Mouse (Mus musculus) thymus, adult 18-20 months (tissue): ENCODE data around the gene Adamtsl1.

Source experiments
- DNase-seq, 2 experiments: peaks; one replicate each; pipeline ENCODE4 v3.0.0; 2022; ENCODE audit warnings: mixed read lengths in 2 of 2

Gene Adamtsl1

DNA sequence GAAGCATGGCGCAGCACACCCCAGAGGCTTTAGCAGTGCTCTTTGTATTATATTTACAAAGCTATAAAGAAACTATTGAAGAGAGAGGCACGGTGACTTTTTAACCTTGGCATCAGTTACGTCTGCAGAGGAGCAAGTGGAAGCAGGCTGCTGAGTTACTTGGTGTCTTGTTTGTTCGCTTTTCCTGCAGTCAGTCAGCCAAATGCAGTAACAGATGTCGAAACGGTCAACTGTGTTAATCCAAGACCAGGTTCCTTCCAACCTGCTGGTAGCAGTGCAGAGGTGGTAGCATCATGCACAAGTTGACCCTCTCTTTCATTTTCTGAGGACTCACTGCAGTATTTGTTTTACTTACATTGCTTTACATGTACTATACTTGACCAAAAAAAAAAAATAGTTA is 908.6 kb downstream of the Adamtsl1 start:
- DNase-seq: no peak

DNA sequence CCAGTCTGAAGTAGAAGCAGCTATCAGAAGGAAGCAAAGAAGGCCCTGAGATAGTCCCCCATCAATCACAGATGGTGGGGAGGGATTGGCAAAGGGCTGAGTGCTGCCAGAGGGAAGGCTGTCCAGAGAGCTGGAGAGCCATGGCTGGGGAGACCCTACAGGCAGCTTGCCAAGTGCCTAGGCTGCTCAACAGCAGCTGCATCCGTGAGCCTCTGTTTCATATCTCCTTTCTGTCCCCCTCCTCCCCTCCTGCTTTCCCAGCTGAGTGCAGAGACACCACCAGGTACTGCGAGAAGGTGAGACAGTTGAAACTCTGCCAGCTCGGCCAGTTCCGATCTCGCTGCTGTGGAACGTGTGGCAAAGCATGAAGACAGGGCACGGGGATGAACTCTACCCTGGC is 911.6 kb downstream of the Adamtsl1 start:
- no peak for DNase-seq

GRCm38 (mm10) chr4:86426549-86426948 is 912.6 kb downstream of the Adamtsl1 start:
- DNase-seq: no peak

DNA sequence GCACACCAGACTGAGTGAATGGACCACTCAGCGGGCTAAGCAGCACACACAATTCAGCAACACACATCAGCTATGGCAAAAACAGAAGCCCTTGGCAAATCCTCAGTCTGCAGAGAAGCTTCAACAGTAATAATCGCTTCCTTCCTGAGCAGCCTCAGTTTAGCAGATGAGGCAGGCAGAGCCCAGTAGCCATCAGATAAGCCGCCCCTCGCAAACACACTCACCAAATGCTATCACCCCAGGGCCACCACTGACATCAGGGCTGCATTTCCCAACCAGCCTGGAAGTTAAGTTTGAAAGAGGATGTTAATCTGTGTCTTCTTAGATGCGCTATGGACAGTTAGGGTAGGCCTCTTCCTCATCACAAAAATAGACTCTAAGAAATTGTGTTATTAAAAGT is 913.3 kb downstream of the Adamtsl1 start:
- DNase-seq: no peak

GRCm38 (mm10) chr4:86428091-86428745 is 914.2 kb downstream of the Adamtsl1 start:
- DNase-seq: no peak

DNA sequence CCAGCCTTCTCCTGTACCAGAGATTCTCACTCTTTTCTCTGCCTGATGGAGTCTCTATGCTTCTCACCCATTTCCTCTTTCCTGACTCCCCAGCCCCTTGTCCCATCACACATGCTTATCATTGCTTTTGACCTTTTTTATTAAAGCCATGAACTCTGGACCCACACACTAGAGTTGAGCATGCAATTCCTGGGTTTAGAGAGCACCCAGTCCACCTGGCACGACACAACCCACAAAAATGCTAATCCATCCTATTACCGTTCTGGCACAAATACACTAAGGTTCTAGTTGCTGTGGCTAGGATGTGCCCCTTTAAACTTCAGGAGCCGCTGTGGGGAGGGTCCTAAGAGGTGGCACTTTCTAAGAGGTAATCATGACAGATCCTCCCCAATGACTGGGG is 921.7 kb downstream of the Adamtsl1 start:
- no peak for DNase-seq

DNA sequence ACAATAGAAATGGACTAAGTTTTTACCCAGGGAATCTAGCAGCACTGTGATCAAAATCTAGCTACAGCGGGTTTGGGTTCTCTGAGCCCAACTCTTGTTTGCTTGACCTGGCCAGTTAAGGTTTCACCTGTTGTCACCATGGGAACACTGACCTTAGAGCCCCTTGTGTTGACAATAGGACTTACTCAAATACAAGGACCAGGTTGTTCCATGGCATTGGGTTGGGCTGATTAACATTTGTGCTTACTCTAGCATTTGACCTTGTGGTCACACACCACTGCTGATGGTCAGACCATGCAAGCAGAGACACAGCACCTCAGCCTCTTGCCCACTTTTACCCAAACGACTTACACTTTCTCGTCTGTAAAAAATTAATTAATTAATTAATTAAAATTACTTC is 922.4 kb downstream of the Adamtsl1 start:
- DNase-seq: no peak

DNA sequence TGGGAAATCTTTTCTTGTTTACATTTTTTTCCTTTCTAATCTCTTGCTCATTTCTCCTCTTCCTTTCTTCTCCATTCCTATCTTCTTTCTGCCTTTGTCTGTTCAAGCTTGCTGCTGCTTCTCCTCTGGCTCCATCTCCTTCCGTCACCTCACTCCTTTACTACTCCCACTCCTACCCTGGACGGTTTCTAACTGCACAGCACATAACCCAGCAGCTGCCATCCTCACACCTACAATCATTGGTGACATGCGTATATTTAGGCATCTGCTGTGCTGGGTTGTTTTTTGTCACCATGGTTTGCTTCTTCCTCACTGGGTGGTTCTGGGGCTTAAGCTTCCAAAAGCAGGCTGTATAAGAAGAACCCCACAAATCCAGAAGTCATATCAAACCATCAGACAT is 936.5 kb downstream of the Adamtsl1 start:
- no peak for DNase-seq

DNA sequence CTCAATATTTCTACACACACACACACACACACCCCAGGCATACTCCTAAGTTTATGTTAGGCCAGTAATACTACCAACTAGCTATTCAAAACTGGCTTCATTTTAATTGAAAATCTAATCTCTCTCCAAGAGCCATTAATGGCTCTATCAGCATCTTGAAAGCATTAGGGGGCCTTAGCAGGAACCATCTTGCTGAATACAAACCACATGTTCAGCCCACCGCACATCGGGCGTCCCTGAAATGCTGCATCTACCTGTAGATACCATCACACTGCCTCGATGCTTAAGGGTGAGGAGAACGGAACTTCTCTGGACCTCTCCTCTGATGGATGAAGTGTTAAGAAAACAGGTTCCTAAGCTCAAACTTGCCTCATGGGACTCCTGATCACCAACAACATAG is 950.8 kb downstream of the Adamtsl1 start:
- DNase-seq: no peak
